Mouse (Mus musculus) gastrocnemius, adult 18-20 months (tissue): ENCODE measurements around the gene Tfpi2. TPM values are rescaled to one million over a fixed set of nuclear protein-coding genes. Genes with fewer than 3 reads are reported as not detected.

Experiments used
- DNase-seq: peaks from one replicate; pipeline ENCODE4 v3.0.0; 2021; ENCODE audit warnings: low spot score
- long read RNA-seq, 2 experiments: library from polyadenylated mRNA; stranded (forward); transcript quantifications; one replicate each; pipeline ENCODE4 v2.0.0; 2021
- total RNA-seq, 2 experiments: library from RNA; stranded (reverse); gene quantifications; 2 replicates each; pipeline ENCODE4 v1.2.3; 2021

Tfpi2 gene
- under 1 TPM; 0.25 to 0.38 TPM for total RNA-seq
- long read RNA-seq, experiment 1: 0 reads
- long read RNA-seq, experiment 2: 0 reads

DNA sequence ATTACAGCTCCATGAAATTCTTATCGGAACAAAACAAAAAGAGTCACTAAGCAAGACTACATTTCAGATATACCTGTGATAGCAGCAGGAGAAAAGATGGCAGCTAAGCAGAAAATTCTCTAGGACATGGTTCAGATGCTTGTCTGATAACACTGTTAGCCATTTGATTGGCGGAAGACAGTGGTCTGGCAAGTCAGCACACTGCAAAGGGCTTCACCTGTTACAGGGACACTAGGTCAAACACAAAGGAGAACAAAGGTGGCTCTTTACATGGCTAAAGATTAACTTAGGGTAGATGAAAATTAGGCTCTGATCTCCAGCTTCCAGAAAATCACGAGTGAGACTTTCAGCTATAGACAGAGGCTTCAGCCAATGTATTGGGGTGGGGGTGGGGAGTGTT is at the start of gene Tfpi2:
Gene Tfpi2 (minus strand): TSS at position 170 of the 400 bp plus-strand sequence.
- DNase-seq: no peak

- DNase-seq: no peak
Observed at GRCm38 (mm10) chr6:4030956-4031355, 42.2 kb upstream of the Tfpi2 start.

- DNase-seq: no peak
Observed at GRCm38 (mm10) chr6:4026367-4026766, 37.6 kb upstream of the Tfpi2 start.

DNA sequence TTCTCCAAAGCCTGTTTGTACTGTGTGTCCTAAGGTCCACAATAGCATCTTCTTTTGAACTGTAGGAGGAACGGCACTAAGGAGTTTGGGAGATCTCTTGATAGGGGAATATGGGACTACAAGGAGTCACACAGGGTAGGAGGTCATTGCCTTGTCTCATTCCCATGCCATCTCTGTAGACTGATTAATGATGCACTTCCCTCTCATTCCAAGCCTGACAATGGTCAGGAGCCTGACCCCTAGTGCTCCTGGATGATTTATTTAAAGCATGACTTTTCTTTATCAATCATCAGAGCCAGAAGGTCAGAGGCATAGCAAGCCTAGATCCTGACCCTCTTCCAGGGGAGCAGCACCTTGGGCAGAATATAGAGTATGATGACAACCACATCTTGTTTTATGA is 33.9 kb upstream of the Tfpi2 start:
- DNase-seq: no peak

DNA sequence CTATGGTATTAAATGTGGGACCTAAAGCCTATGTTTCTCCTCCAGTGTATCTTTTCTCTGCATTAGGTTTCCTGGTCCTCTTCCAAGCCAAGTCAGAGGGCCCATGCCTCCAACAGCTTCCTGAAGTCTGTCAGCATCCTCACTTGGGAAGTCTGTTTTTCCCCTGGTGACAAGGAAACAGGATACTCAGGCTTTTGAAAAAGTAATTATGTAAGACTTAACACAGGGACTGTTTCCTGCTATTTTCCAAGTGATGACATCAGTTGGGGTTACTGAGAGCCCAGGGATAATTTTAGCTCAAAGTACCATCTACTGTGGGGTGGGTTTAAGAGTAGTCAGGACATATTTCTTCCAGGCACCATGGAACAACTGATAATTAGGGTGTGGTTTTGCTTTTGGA is 20.8 kb upstream of the Tfpi2 start:
- peak; percentile 16 for DNase-seq

DNA sequence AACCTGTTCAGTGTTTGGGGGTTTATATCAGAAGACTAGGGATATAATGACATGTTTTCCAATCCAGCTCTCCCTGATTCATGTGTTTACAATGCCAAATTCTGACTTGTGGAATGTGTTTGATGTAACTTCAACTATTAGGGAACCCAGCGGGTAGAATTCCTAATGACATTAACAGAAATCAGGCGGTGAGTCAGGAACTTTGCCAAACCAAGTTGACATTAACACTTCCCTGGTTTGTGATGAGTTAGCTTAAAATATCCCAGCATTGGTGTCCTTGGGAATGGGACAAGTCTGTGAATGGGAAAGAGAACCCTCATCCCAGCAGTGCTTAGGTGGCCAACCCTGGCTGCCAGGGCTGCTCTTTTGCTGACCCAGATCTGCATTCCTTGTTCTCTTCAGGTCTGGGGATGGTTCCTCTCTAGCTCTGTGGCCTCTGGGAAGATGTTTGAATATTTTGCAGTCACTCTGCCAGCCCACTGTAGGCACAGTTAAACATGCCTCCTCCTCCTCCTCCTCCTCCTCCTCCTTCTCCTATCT is 19.9 kb upstream of the Tfpi2 start:
- DNase-seq: peak; percentile 18

- DNase-seq: no peak
Observed at GRCm38 (mm10) chr6:4004808-4005207, 16.1 kb upstream of the Tfpi2 start.

- DNase-seq: peak; percentile 76
Observed at GRCm38 (mm10) chr6:4003890-4004306, 15.2 kb upstream of the Tfpi2 start, which contains the start of gene Gng11. Gene Gng11, plus strand, starts transcription at chr6:4003904.

- peak; percentile 7 for DNase-seq
Observed at GRCm38 (mm10) chr6:4003445-4003844, 14.7 kb upstream of the Tfpi2 start.

GRCm38 (mm10) chr6:4000716-4001115 is 12.0 kb upstream of the Tfpi2 start:
- no peak for DNase-seq

GRCm38 (mm10) chr6:3999296-3999695 is 10.6 kb upstream of the Tfpi2 start:
- no peak for DNase-seq

- DNase-seq: no peak
Observed at GRCm38 (mm10) chr6:3998089-3998488, 9.4 kb upstream of the Tfpi2 start.

- no peak for DNase-seq
Observed at GRCm38 (mm10) chr6:3993492-3993891, 4.8 kb upstream of the Tfpi2 start, which contains the start of gene Gngt1. Gene Gngt1, plus strand, starts transcription at chr6:3993792.

DNA sequence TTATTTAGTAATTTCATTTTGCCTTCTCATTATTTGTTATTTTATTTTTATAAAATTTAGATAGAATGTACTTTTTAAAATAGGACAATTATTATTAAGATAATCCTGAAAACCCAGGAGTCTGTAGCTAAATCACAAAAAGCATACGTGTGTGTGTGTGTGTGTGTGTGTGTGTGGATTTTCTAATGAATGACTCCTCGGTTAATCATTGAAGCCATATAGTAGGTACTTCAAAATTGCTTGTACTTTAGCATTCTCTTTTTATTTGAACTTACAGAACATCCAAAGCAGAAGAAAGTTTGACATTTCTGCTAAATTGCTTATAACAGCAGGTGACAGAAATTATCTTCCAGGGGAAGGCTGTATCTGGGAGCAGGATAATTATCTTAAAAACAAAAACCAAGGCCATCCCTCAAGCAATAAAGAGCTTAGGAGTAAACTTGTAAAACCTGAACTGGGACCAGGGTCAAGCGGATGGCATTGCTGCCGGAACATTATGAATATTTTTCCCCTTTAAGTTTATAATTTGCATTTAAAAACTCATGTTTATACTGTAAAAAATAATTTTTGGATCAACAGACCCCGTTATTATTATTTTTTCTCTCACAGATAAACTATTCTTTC is 5.9 kb downstream of the Tfpi2 start:
- DNase-seq: no peak

- DNase-seq: no peak
Observed at GRCm38 (mm10) chr6:3973679-3974078, 15.0 kb downstream of the Tfpi2 start.

- peak; percentile 24 for DNase-seq
Observed at GRCm38 (mm10) chr6:3967676-3968626, 20.8 kb downstream of the Tfpi2 start.

GRCm38 (mm10) chr6:3954969-3955368 is 33.8 kb downstream of the Tfpi2 start:
- no peak for DNase-seq

GRCm38 (mm10) chr6:3936140-3936714 is 52.5 kb downstream of the Tfpi2 start:
- no peak for DNase-seq

DNA sequence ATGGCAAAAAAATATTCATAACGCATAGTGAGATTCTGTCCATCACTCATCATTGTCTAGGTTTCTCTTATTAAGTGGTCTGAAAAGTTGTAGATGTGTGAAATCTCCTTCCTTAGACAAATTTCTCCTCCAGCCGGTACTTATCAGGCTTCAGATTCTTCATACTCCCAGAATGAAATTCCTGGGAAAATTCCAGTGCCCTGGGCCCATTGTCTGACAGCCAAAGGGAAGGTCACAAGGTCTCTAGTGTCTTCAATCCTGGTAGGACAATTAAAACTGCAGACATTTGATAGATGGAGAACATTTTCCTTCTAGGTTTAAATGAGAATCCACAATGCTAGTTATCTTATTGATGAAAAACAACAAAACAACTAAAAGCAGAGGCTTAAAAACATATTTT is 53.1 kb downstream of the Tfpi2 start:
- DNase-seq: no peak

DNA sequence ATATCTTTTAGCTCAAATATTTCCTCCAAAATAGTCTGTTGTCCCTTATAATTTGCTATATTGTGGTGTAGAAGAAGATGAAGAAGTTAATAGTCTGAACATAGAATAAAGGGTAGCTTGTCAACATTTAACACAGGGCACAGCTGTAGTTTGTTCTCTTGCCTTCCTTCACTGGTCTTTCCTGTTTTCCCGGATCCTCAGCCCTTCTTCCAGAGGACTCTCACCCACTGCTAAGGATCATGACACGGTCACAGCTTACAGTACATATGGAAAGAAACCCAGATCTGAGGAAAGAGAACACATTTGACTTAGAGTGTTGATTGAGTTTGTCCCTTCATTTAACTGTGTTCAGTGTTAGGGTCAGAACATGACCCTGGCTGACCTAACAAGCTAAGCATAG is 53.7 kb downstream of the Tfpi2 start:
- DNase-seq: no peak

DNA sequence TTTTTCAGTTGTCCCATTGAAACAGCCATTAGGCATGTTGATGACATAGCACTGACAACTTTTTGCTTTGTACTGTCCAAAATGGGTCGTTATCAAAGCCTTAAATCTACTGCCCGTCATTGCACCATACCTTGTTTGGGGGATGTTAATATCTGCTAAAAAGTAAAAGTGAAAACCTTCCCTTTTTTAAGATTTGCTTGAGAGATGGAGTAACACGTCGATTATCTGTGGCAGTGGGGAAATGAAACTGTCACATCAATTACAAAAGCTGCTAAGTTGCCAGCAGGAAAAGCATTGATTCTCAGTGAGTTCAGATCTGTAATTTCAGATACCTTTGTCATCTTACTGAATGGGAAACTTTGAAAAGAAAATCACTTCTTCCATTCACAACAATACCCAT is 62.6 kb downstream of the Tfpi2 start:
- DNase-seq: no peak

GRCm38 (mm10) chr6:3922870-3923269 is 65.8 kb downstream of the Tfpi2 start:
- DNase-seq: no peak
